Mouse (Mus musculus) G1E (cell line): ENCODE results near the gene Shoc2. TPM values are rescaled to one million over a fixed set of nuclear protein-coding genes. Genes with fewer than 3 reads are reported as not detected.

Experiments
- ATAC-seq: 2 replicates; pipeline ENCODE4 v1.8.0; 2016; ENCODE audit warnings: mild to moderate bottlenecking; ENCODE audit not compliant: insufficient number of reproducible peaks, poor library complexity, low FRiP score, severe bottlenecking; ENCODE audit errors: extremely low read depth
- DNase-seq: peaks from one replicate; pipeline ENCODE4 v3.0.0; 2012; ENCODE audit warnings: low spot score
- H3K27me3 ChIP-seq: 2 replicates; pipeline ENCODE4 v1.6.1; 2012; ENCODE audit warnings: mild to moderate bottlenecking, low read length, inconsistent platforms; ENCODE audit not compliant: insufficient read depth
- H3K36me3 ChIP-seq: replicated peaks from 2 replicates; pipeline ENCODE3; 2012; ENCODE audit warnings: mild to moderate bottlenecking, inconsistent platforms
- H3K4me1 ChIP-seq: 2 replicates; pipeline ENCODE4 v1.6.1; 2012; ENCODE audit warnings: low read depth, low read length, inconsistent platforms, mixed read lengths; ENCODE audit not compliant: insufficient read depth
- H3K4me3 ChIP-seq: 2 replicates; pipeline ENCODE4 v1.5.1; 2012; ENCODE audit warnings: low read depth, mild to moderate bottlenecking, inconsistent platforms, low read length, moderate library complexity, mixed read lengths
- H3K9me3 ChIP-seq: replicated peaks from 2 replicates; pipeline ENCODE4 v1.6.1; 2012; ENCODE audit warnings: inconsistent platforms
- CTCF ChIP-seq: IDR thresholded peaks from 2 replicates; pipeline ENCODE4 v1.5.1; 2012; ENCODE audit warnings: low read depth, low read length, inconsistent platforms, mixed read lengths
- GATA1 ChIP-seq: IDR thresholded peaks from 2 replicates; pipeline ENCODE4 v1.6.1; 2012; ENCODE audit warnings: borderline replicate concordance, low read length, inconsistent platforms, mixed read lengths
- GATA2 ChIP-seq: IDR thresholded peaks from 2 replicates; pipeline ENCODE4 v1.6.1; 2012; ENCODE audit warnings: low read depth, low read length, inconsistent platforms, borderline replicate concordance
- POLR2AphosphoS5 ChIP-seq: IDR thresholded peaks from 2 replicates; pipeline ENCODE4 v1.6.1; 2012; ENCODE audit warnings: low read depth, low read length, inconsistent platforms; ENCODE audit not compliant: insufficient replicate concordance
- TAL1 ChIP-seq: conservative IDR thresholded peaks from 2 replicates; pipeline ENCODE4 v1.6.1; 2012; ENCODE audit warnings: low read depth, low read length, inconsistent platforms, mixed read lengths
- polyA plus RNA-seq: library from polyadenylated mRNA; stranded (reverse); fragments of >175 nt; gene quantifications from 2 replicates; pipeline ENCODE4 v1.2.3, GENCODE M21; 2012
- total RNA-seq, 2 experiments: library from RNA; stranded (forward) in 1 of 2; stranded (reverse) in 1 of 2; fragments of 200-1000 nt in 1 of 2; fragments of >200 nt in 1 of 2; fragmentation: Nextera tagmentation in 1 of 2; gene quantifications; 2 replicates each; pipeline ENCODE4 v1.2.3; 2014 to 2017

Gene Shoc2
- total and polyA plus RNA-seq, 3 experiments, result 4.3 to 127 (median 124) TPM

DNA sequence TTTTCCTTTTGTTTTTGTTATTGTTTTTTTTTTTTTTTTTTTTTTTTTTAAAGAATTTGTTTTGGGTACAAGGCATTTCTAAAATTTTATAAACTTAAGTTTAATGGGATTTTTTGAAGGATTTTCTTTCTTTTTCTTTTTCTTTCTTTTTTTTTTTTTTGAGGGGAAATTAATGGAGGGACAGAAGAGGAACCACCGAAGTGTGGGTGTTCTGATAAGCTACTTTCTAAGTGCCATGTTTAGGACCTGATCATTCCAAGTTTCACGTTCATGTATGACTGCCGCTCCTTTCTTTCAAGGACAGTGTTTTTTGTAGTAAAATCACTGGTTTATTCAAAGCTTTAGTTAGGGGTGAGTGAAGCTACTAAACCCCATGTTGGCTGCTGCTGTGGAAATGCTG, 14.9 kb upstream of the Shoc2 start:
- H3K36me3 ChIP-seq, result peaks cover 74% of the 10 kb centered on the region

GRCm38 (mm10) chr19:53933050-53933449, 11.1 kb upstream of the Shoc2 start:
- H3K27me3 ChIP-seq, result no peaks in the 10 kb centered on the region
- peaks cover 69% of the 10 kb centered on the region for H3K36me3 ChIP-seq
- DNase-seq (no peak), ATAC-seq (no peak)
- TF ChIP-seq POLR2AphosphoS5 (no peak), GATA1 (no peak), TAL1 (no peak), GATA2 (no peak), CTCF (no peak)
- H3K9me3 ChIP-seq, result no peaks in the 10 kb centered on the region
- no peak overlapping the region for H3K4me3 ChIP-seq
- peaks cover 13% of the 10 kb centered on the region for H3K4me1 ChIP-seq

More for the DNA sequence above, 14.9 kb upstream of the Shoc2 start:
- DNase-seq (no peak), ATAC-seq (no peak)
- TF ChIP-seq CTCF (no peak), TAL1 (no peak), GATA2 (no peak), GATA1 (no peak), POLR2AphosphoS5 (no peak)
- Histone ChIP-seq H3K4me1 (peaks cover 17% of the 10 kb centered on the region), H3K27me3 (no peaks in the 10 kb centered on the region), H3K9me3 (no peaks in the 10 kb centered on the region), H3K4me3 (no peak overlapping the region)

DNA sequence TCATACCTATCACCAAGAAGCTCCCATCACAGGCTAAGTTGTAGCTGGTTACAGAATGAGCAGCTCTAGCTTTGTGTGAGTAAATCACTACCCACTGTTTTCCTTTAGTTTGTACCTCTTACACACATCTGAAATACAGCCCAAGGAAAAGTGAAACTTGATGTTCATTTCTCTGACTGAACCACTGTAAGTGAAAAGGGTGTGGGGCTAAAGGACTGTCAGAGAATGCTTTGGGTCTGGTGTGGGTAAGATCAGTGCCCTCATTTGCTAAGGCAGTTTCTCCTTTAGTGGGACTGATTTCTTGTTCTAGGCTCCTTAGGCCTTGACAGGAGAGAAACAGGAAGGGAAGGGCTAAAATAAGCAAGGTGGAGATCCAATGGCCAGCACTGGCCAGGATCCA, 10.1 kb upstream of the Shoc2 start:
- Histone ChIP-seq H3K36me3 (peaks cover 68% of the 10 kb centered on the region), H3K4me1 (peaks cover 6% of the 10 kb centered on the region), H3K27me3 (no peaks in the 10 kb centered on the region), H3K9me3 (no peaks in the 10 kb centered on the region), H3K4me3 (no peak overlapping the region)
- DNase-seq (no peak), ATAC-seq (no peak)
- TF ChIP-seq GATA1 (no peak), CTCF (no peak), TAL1 (no peak), POLR2AphosphoS5 (no peak), GATA2 (no peak)

GRCm38 (mm10) chr19:53939467-53939866, 4.6 kb upstream of the Shoc2 start:
- TF ChIP-seq GATA1, result no peak
- no peak for TF ChIP-seq TAL1
- TF ChIP-seq CTCF, result no peak
- TF ChIP-seq POLR2AphosphoS5, result no peak
- TF ChIP-seq GATA2, result no peak
- no peak overlapping the region for H3K4me3 ChIP-seq
- no peaks in the 10 kb centered on the region for H3K27me3 ChIP-seq
- no peak for ATAC-seq
- no peaks in the 10 kb centered on the region for H3K9me3 ChIP-seq
- peaks cover 28% of the 10 kb centered on the region for H3K4me1 ChIP-seq
- H3K36me3 ChIP-seq, result peaks cover 46% of the 10 kb centered on the region
- DNase-seq, result no peak

GRCm38 (mm10) chr19:53941139-53941538, 3.0 kb upstream of the Shoc2 start:
- Histone ChIP-seq H3K36me3 (peaks cover 43% of the 10 kb centered on the region), H3K4me1 (peaks cover 32% of the 10 kb centered on the region), H3K9me3 (no peaks in the 10 kb centered on the region), H3K27me3 (no peaks in the 10 kb centered on the region), H3K4me3 (peak overlapping the region; percentile 16; the same call in 1 of the 2 replicates)
- TF ChIP-seq CTCF (no peak), TAL1 (no peak), GATA1 (no peak), GATA2 (no peak), POLR2AphosphoS5 (no peak)
- ATAC-seq (no peak), DNase-seq (no peak)

GRCm38 (mm10) chr19:53942342-53942741, 1.8 kb upstream of the Shoc2 start:
- Histone ChIP-seq H3K9me3 (no peaks in the 10 kb centered on the region), H3K4me1 (peaks cover 36% of the 10 kb centered on the region), H3K36me3 (peaks cover 37% of the 10 kb centered on the region), H3K27me3 (no peaks in the 10 kb centered on the region), H3K4me3 (peak overlapping the region; percentile 45; the same call in 1 of the 2 replicates)
- no peak for ATAC-seq
- no peak for DNase-seq
- no peak for TF ChIP-seq POLR2AphosphoS5
- TF ChIP-seq TAL1, result no peak
- no peak for TF ChIP-seq CTCF
- TF ChIP-seq GATA1, result no peak
- TF ChIP-seq GATA2, result no peak

- no peak for DNase-seq
- Histone ChIP-seq H3K4me1 (peaks cover 41% of the 10 kb centered on the region), H3K4me3 (peak overlapping the region; percentile 84), H3K9me3 (no peaks in the 10 kb centered on the region), H3K27me3 (no peaks in the 10 kb centered on the region), H3K36me3 (peaks cover 25% of the 10 kb centered on the region)
- TF ChIP-seq GATA1, result no peak
- TF ChIP-seq TAL1, result no peak
- no peak for TF ChIP-seq CTCF
- no peak for TF ChIP-seq GATA2
- no peak for TF ChIP-seq POLR2AphosphoS5
- no peak for ATAC-seq
Measured at GRCm38 (mm10) chr19:53944786-53945169, 672 bp downstream of the Shoc2 start.
